Mouse (Mus musculus) CH12.LX (cell line): ENCODE data around the gene Cbx2. TPM values are rescaled to one million over a fixed set of nuclear protein-coding genes. Genes with fewer than 3 reads are reported as not detected.
A peak's percentile ranks its signal among the peaks of the same experiment; 100 is the strongest.

Experiments used
- DNase-seq: peaks from one replicate; pipeline ENCODE4 v3.0.0-alpha.2; 2013; ENCODE audit errors: extremely low read depth
- H3K27ac ChIP-seq: 2 replicates; pipeline ENCODE4 v1.5.1; 2012; ENCODE audit warnings: low read depth, mild to moderate bottlenecking, control low read depth, moderate library complexity; ENCODE audit not compliant: insufficient read depth
- H3K27me3 ChIP-seq: replicated peaks from 2 replicates; pipeline ENCODE3; 2012; ENCODE audit warnings: inconsistent platforms
- H3K36me3 ChIP-seq, 2 experiments: replicated peaks in 1 of 2; 2 replicates each; pipeline versions ENCODE3 to v1.6.1; 2012; ENCODE audit warnings: inconsistent platforms in 1 of 2, low read length in 1 of 2, mild to moderate bottlenecking in 1 of 2, mixed read lengths in 1 of 2, moderate library complexity in 1 of 2; ENCODE audit not compliant: control insufficient read depth in 1 of 2, insufficient read depth in 1 of 2
- H3K4me1 ChIP-seq, 2 experiments: 2 replicates each; pipeline ENCODE4 v1.6.1; 2012; ENCODE audit warnings: inconsistent platforms in 1 of 2, moderate library complexity in 1 of 2; ENCODE audit not compliant: insufficient read depth in 2 of 2, control insufficient read depth in 1 of 2
- H3K4me2 ChIP-seq: 2 replicates; pipeline ENCODE4 v1.6.1; 2012; ENCODE audit warnings: low read depth, mild to moderate bottlenecking, control low read depth; ENCODE audit not compliant: poor library complexity, insufficient read depth, severe bottlenecking
- H3K4me3 ChIP-seq, 3 experiments: fragments of 150-350 bp in 1 of 3; sonication (generic) in 1 of 3; replicated peaks in 1 of 3; 2 replicates each; pipeline versions ENCODE3 to v1.5.1; 2011 to 2012; ENCODE audit warnings: low read depth in 2 of 3, low read length in 2 of 3, mild to moderate bottlenecking in 2 of 3, moderate library complexity in 2 of 3, control low read depth in 1 of 3, improper control_type of control experiment in 1 of 3, inconsistent platforms in 1 of 3, mixed read lengths in 1 of 3; ENCODE audit not compliant: poor library complexity in 1 of 3
- H3K79me2 ChIP-seq: replicated peaks from 2 replicates; pipeline ENCODE4 v1.6.1; 2012; ENCODE audit warnings: mild to moderate bottlenecking, moderate library complexity; ENCODE audit not compliant: control insufficient read depth, poor library complexity, insufficient read depth, severe bottlenecking; ENCODE audit errors: extremely low read depth
- H3K9ac ChIP-seq: 2 replicates; pipeline ENCODE4 v1.6.1; 2012; ENCODE audit warnings: low read depth, mild to moderate bottlenecking, control low read depth, moderate library complexity; ENCODE audit not compliant: insufficient read depth
- H3K9me3 ChIP-seq: replicated peaks from 2 replicates; pipeline ENCODE3; 2012; ENCODE audit warnings: low read length, inconsistent platforms, mixed read lengths
- CTCF ChIP-seq, 2 experiments: IDR thresholded peaks in 1 of 2; conservative IDR thresholded peaks in 1 of 2; 2 replicates each; pipeline ENCODE4 v1.5.1; 2011 to 2012; ENCODE audit warnings: low read depth in 2 of 2, low read length in 2 of 2, improper control_type of control experiment in 1 of 2, inconsistent platforms in 1 of 2, mild to moderate bottlenecking in 1 of 2, moderate library complexity in 1 of 2
- E2F4 ChIP-seq: IDR thresholded peaks from 2 replicates; pipeline ENCODE4 v1.6.1; 2011; ENCODE audit warnings: low read depth, low read length, improper control_type of control experiment; ENCODE audit not compliant: insufficient replicate concordance
- ELF1 ChIP-seq: IDR thresholded peaks from 2 replicates; pipeline ENCODE4 v1.6.1; 2014; ENCODE audit warnings: low read depth, mild to moderate bottlenecking, inconsistent platforms, low read length, improper control_type of control experiment
- EP300 ChIP-seq: IDR thresholded peaks from 2 replicates; pipeline ENCODE4 v1.6.1; 2011; ENCODE audit warnings: low read length, improper control_type of control experiment
- ETS1 ChIP-seq: conservative IDR thresholded peaks from 2 replicates; pipeline ENCODE4 v1.6.1; 2012; ENCODE audit warnings: low read depth, mild to moderate bottlenecking, inconsistent platforms, low read length, improper control_type of control experiment, moderate library complexity
- IRF4 ChIP-seq: IDR thresholded peaks from 2 replicates; pipeline ENCODE4 v1.6.1; 2014; ENCODE audit warnings: low read depth, mild to moderate bottlenecking, inconsistent platforms, low read length, improper control_type of control experiment
- JUND ChIP-seq: conservative IDR thresholded peaks from 2 replicates; pipeline ENCODE4 v1.6.1; 2011; ENCODE audit warnings: low read depth, low read length, improper control_type of control experiment
- MAX ChIP-seq: IDR thresholded peaks from 2 replicates; pipeline ENCODE4 v1.6.1; 2011; ENCODE audit warnings: low read length, improper control_type of control experiment
- MAZ ChIP-seq: IDR thresholded peaks from 2 replicates; pipeline ENCODE4 v1.6.1; 2012; ENCODE audit warnings: low read depth, mild to moderate bottlenecking, inconsistent platforms, low read length, improper control_type of control experiment, moderate library complexity
- MEF2A ChIP-seq: IDR thresholded peaks from 2 replicates; pipeline ENCODE4 v1.6.1; 2014; ENCODE audit warnings: low read depth, mild to moderate bottlenecking, inconsistent platforms, low read length, improper control_type of control experiment, borderline replicate concordance
- MXI1 ChIP-seq: IDR thresholded peaks from 2 replicates; pipeline ENCODE4 v1.6.1; 2011; ENCODE audit warnings: mild to moderate bottlenecking, low read depth, low read length, improper control_type of control experiment
- MYC ChIP-seq: IDR thresholded peaks from 2 replicates; pipeline ENCODE4 v1.6.1; 2011; ENCODE audit warnings: low read depth, mild to moderate bottlenecking, improper control_type of control experiment, low read length
- NELFE ChIP-seq: IDR thresholded peaks from 2 replicates; pipeline ENCODE4 v1.6.1; 2011; ENCODE audit warnings: low read depth, low read length, improper control_type of control experiment
- NRF1 ChIP-seq: IDR thresholded peaks from 2 replicates; pipeline ENCODE4 v1.6.1; 2014; ENCODE audit warnings: low read depth, mild to moderate bottlenecking, inconsistent platforms, low read length, improper control_type of control experiment, moderate library complexity
- PAX5 ChIP-seq: IDR thresholded peaks from 2 replicates; pipeline ENCODE4 v1.6.1; 2012; ENCODE audit warnings: low read length, inconsistent platforms, mixed read lengths
- POLR2A ChIP-seq: IDR thresholded peaks from 2 replicates; pipeline ENCODE4 v1.6.1; 2011; ENCODE audit warnings: low read depth, mild to moderate bottlenecking, improper control_type of control experiment, low read length
- POLR2AphosphoS2 ChIP-seq: IDR thresholded peaks from 2 replicates; pipeline ENCODE4 v1.6.1; 2011; ENCODE audit warnings: low read depth, low read length, improper control_type of control experiment
- RAD21 ChIP-seq: IDR thresholded peaks from 2 replicates; pipeline ENCODE4 v1.6.1; 2011; ENCODE audit warnings: low read depth, mild to moderate bottlenecking, low read length, improper control_type of control experiment, moderate library complexity
- RCOR1 ChIP-seq: conservative IDR thresholded peaks from 2 replicates; pipeline ENCODE4 v1.6.1; 2012; ENCODE audit warnings: low read depth, mild to moderate bottlenecking, inconsistent platforms, low read length, improper control_type of control experiment
- SIN3A ChIP-seq: IDR thresholded peaks from 2 replicates; pipeline ENCODE4 v1.6.1; 2012; ENCODE audit warnings: low read length, improper control_type of control experiment, inconsistent platforms
- SMC3 ChIP-seq: IDR thresholded peaks from 2 replicates; pipeline ENCODE4 v1.6.1; 2011; ENCODE audit warnings: low read depth, low read length, improper control_type of control experiment
- TBP ChIP-seq: conservative IDR thresholded peaks from 2 replicates; pipeline ENCODE4 v1.6.1; 2011; ENCODE audit warnings: low read depth, low read length, improper control_type of control experiment
- TCF12 ChIP-seq: IDR thresholded peaks from 2 replicates; pipeline ENCODE4 v1.6.1; 2014; ENCODE audit warnings: low read depth, mild to moderate bottlenecking, inconsistent platforms, low read length, improper control_type of control experiment
- UBTF ChIP-seq: IDR thresholded peaks from 2 replicates; pipeline ENCODE4 v1.6.1; 2012; ENCODE audit warnings: low read depth, mild to moderate bottlenecking, inconsistent platforms, low read length, improper control_type of control experiment, moderate library complexity
- USF1 ChIP-seq: IDR thresholded peaks from 2 replicates; pipeline ENCODE4 v1.6.1; 2014; ENCODE audit warnings: low read depth, mild to moderate bottlenecking, inconsistent platforms, low read length, improper control_type of control experiment
- USF2 ChIP-seq: conservative IDR thresholded peaks from 2 replicates; pipeline ENCODE4 v1.6.1; 2011; ENCODE audit warnings: low read depth, low read length, improper control_type of control experiment
- ZC3H11A ChIP-seq: IDR thresholded peaks from 2 replicates; pipeline ENCODE4 v1.6.1; 2012; ENCODE audit warnings: low read depth, mild to moderate bottlenecking, inconsistent platforms, low read length, improper control_type of control experiment
- ZKSCAN1 ChIP-seq: IDR thresholded peaks from 2 replicates; pipeline ENCODE4 v1.6.1; 2012; ENCODE audit warnings: low read depth, inconsistent platforms, low read length, improper control_type of control experiment, borderline replicate concordance
- ZMIZ1 ChIP-seq: IDR thresholded peaks from 2 replicates; pipeline ENCODE4 v1.6.1; 2012; ENCODE audit warnings: low read depth, mild to moderate bottlenecking, inconsistent platforms, low read length, improper control_type of control experiment
- ZNF384 ChIP-seq: IDR thresholded peaks from 2 replicates; pipeline ENCODE4 v1.6.1; 2012; ENCODE audit warnings: low read depth, low read length, improper control_type of control experiment, inconsistent platforms
- dilution Hi-C: fragments of 300-500 bp; cut with MboI; formaldehyde crosslinking; loops from 2 replicates; pipeline ENCODE4 v1.14.3; 2020; ENCODE audit warnings: low sequenced_read_pairs; ENCODE audit not compliant: extremely low pct_unique_long_range_greater_than_20kb, extremely low pct_ligation_motif_present
- in situ Hi-C: fragments of 300-500 bp; cut with MboI; formaldehyde crosslinking; loops from 3 replicates; pipeline ENCODE4 v1.14.3; 2019; ENCODE audit warnings: low sequenced_read_pairs, low pct_ligation_motif_present, low pct_unique_long_range_greater_than_20kb, mixed read lengths
- polyA plus RNA-seq: library from polyadenylated mRNA; unstranded; fragments of >175 nt; gene quantifications from 2 replicates; pipeline ENCODE4 v1.2.1, GENCODE M21; 2012; ENCODE audit warnings: low read depth; ENCODE audit not compliant: insufficient read length
- total RNA-seq, 2 experiments: library from RNA; depleted of rRNA; stranded (reverse); fragments of 300-350 nt in 1 of 2; fragments of >200 nt in 1 of 2; gene quantifications; 2 replicates each; pipeline ENCODE4 v1.2.3; 2012 to 2014

Cbx2 gene
- total and polyA plus RNA-seq, 3 experiments = 2.8 to 15.5 (median 3.9) TPM

- Histone ChIP-seq H3K4me1 (peaks cover 20 to 75% of the 10 kb centered on the region in 2 experiments), H3K36me3 (no peaks in the 10 kb centered on the region), H3K9ac (no peak overlapping the region), H3K79me2 (no peaks in the 10 kb centered on the region), H3K4me2 (peak overlapping the region; percentile 94), H3K4me3 (peak overlapping the region in 1 of 3 experiments; percentile 28), H3K27ac (no peak overlapping the region), H3K27me3 (peaks cover 98% of the 10 kb centered on the region), H3K9me3 (peaks cover 23% of the 10 kb centered on the region)
- DNase-seq = peak; percentile 29
- in situ Hi-C loops (loop anchor here (5.0 kb wide), 2 partner anchors 40 to 135 kb away; no protein-coding TSS in a partner anchor), dilution Hi-C loops (no loop called here)
- TF ChIP-seq MXI1 (no peak), USF2 (no peak), MYC (peak; percentile 47; the same call in 1 of the 2 replicates), ELF1 (0 out of 2 replicates have a peak, but pooled peaks have one; percentile 4), EP300 (peak; percentile 54; the same call in 1 of the 2 replicates), TCF12 (no peak; the same call in 1 of the 2 replicates), POLR2AphosphoS2 (no peak), MAZ (no peak; the same call in 1 of the 2 replicates), RCOR1 (peak; percentile 62; the same call in 1 of the 2 replicates), USF1 (no peak), POLR2A (peak; percentile 41; the same call in 1 of the 2 replicates), ZMIZ1 (0 out of 2 replicates have a peak, but pooled peaks have one; percentile 11), ZNF384 (peak; percentile 66), ETS1 (peak; percentile 34; the same call in 1 of the 2 replicates), JUND (no peak), MAX (0 out of 2 replicates have a peak, but pooled peaks have one; percentile 49), ZKSCAN1 (no peak)
Observed at GRCm38 (mm10) chr11:119052661-119053256, 30.0 kb downstream of the Cbx2 start.

DNA sequence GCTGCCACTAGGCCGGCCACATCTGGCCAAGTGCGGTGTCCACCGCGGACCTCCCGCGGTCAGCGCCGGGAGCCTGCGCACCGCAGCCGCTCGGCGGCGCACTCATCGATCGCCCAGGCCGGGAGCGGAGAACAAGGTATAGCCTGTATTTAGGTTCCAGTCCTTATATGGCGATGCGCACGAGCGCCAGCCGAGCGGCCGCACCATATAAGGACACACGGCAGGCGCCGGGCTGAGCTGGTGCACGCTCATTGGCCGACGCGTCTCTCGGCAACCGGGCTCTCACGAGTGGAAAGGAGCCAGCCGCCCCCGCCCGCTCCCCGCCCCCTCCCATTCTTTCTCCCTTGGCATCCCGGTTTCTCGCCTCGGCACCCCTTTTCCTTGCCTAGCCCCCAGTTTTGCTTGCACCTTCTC, 30.5 kb downstream of the Cbx2 start:
- peak; percentile 78 for DNase-seq
- H3K4me2 ChIP-seq = peak overlapping the region; percentile 94
- H3K9me3 ChIP-seq = peaks cover 27% of the 10 kb centered on the region
- peaks cover 20 to 70% of the 10 kb centered on the region in 2 experiments for H3K4me1 ChIP-seq
- H3K36me3 ChIP-seq = no peaks in the 10 kb centered on the region
- dilution Hi-C loops = no loop called here
- no peak overlapping the region; the same call in 1 of the 2 replicates for H3K9ac ChIP-seq
- H3K79me2 ChIP-seq = no peaks in the 10 kb centered on the region
- H3K27me3 ChIP-seq = peaks cover 98% of the 10 kb centered on the region
- no peak overlapping the region for H3K27ac ChIP-seq
- in situ Hi-C loops = loop anchor here (5.0 kb wide), 2 partner anchors 39 to 134 kb away; no protein-coding TSS in a partner anchor
- H3K4me3 ChIP-seq = peak overlapping the region in 1 of 3 experiments; percentile 28
- TF ChIP-seq NELFE (no peak), CTCF (conservative IDR thresholded peaks at IDR 0.05 in 1 of 2, IDR thresholded peaks at IDR 0.05 in 1 of 2; ENCODE audit: low read depth in 2 of 2, low read length in 2 of 2) (peak in 1 of 2 experiments; percentile 47; a peak in 2 of 4 replicates), ZC3H11A (no peak), IRF4 (peak; percentile 18; the same call in 1 of the 2 replicates), TBP (0 out of 2 replicates have a peak, but pooled peaks have one; percentile 14), PAX5 (no peak), SMC3 (0 out of 2 replicates have a peak, but pooled peaks have one; percentile 22), UBTF (no peak), SIN3A (peak; percentile 61; the same call in 1 of the 2 replicates), NRF1 (peak; percentile 66), RAD21 (no peak; the same call in 1 of the 2 replicates), MAX (0 out of 2 replicates have a peak, but pooled peaks have one; percentile 9), TCF12 (no peak; the same call in 1 of the 2 replicates), RCOR1 (no peak), ZMIZ1 (0 out of 2 replicates have a peak, but pooled peaks have one; percentile 2), MXI1 (peak; percentile 80), POLR2A (peak; percentile 55), MEF2A (no peak), USF2 (no peak), E2F4 (no peak)
